Mouse (Mus musculus) spleen, adult 10 weeks (tissue): ENCODE data around the gene Il1rl2. TPM values are rescaled to one million over a fixed set of nuclear protein-coding genes. Genes with fewer than 3 reads are reported as not detected.

Experiments used
- polyA plus RNA-seq: library from polyadenylated mRNA; stranded (reverse); fragments of 350-450 nt; fragmentation: Illumina TruSeq; extraction: RNeasy Lipid Tissue Mini Kit (QIAGEN cat#74804); gene quantifications from one replicate; pipeline ENCODE4 v1.2.3, GENCODE M21; 2015; ENCODE audit warnings: low replicate concordance; ENCODE audit not compliant: insufficient read depth

The Il1rl2 gene
- polyA plus RNA-seq, result 11.1 TPM

DNA sequence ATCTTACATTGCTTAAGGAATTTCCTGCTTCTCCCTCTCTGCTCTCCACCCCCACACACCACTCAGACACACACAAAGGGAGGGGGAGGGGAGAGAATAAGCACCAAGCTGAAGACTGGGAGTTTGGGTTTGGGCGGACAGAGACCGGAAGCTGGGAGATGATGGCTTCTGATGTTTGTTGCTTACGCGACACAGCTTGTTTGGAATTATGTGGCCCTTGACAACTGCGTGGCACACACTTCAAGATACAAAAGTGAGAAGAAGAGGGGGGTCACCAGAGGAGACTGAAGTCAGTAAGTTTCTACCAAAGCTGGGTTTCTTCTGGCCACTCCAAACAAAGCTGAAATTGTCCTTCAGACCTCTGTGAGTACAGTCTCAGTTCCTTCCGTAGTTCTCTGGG lies at the start of gene Il1rl2:
TSS of gene Il1rl2 (plus strand) at position 154 of the 400 bp plus-strand sequence.

Other genes starting within 250 kb of the Il1rl2 start
- gene Il1r1, start 99.5 kb upstream of the Il1rl2 start, polyA plus RNA-seq, result 27.2 TPM
- gene Il1rl1, start 105.0 kb downstream of the Il1rl2 start, polyA plus RNA-seq, result 2.2 TPM
- gene Il18r1, start 140.9 kb downstream of the Il1rl2 start, polyA plus RNA-seq, result 29.1 TPM
- 21.7 TPM for gene Il18rap, start 190.8 kb downstream of the Il1rl2 start, polyA plus RNA-seq